In the genomic region with DNA sequence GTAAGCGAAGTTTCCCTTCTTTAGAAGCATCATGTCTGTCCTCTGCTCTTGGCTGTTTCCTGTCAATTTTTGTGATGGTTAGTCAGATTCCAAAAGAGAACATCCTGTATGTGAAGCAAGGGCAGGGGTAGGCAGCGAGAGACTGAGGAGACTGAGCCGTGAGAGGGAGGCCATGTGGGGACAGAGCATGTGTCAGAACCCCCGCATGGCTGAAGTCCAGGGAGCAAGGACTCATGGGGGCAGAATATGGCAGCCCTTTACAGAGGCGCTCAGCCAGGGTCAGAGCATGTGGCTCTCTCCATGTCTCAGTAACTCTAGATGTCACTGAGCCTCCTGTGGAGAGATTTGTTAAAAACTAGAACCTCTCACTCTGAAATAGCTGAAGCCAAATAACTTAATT, we compare ENCODE assay signal across 23 mouse cellular contexts. TPM values are rescaled to one million over a fixed set of nuclear protein-coding genes. Genes with fewer than 3 reads are reported as not detected.
DNase-seq lines count a peak whose midpoint lies in the region; ATAC-seq and TF ChIP-seq lines count a peak whose summit lies in the region.
"Had no signal": no experiment of that assay in that cellular context is flagged by ENCODE, and none has a peak within 500 bp of the region (broad histone marks: within the 10 kb centered on the region; RNA-seq: fewer than 3 reads in every experiment).

No protein-coding gene starts in this region.

- 75% methylated on average over 5 of the region's 5 CpGs for WGBS in hindbrain, embryonic 11.5 days

- no peaks in the 10 kb centered on the region for H3K9me3 ChIP-seq in hindbrain, embryonic 11.5 days (ENCODE audit: control insufficient read depth, low read length)
- H3K9me3 ChIP-seq: embryonic facial prominence, embryonic 13.5 days; forebrain, embryonic 13.5 days; G1E; hindbrain, embryonic 12.5 days had no signal

- DNase-seq in gastrocnemius, adult 2 months = no peak
- no peak for DNase-seq in gastrocnemius, postnatal 4 days (ENCODE audit: low spot score in 2 of 2)
- DNase-seq in layer of hippocampus, adult 2 months (ENCODE audit: low spot score in 2 of 2) = no peak
- DNase-seq in layer of hippocampus, postnatal 25 days (ENCODE audit: extremely low spot score in 1 of 2, low spot score in 1 of 2) = no peak
- DNase-seq in adrenal gland, postnatal 36 days = peak; percentile 35 to 65
- DNase-seq in testis, postnatal 10 days (ENCODE audit: low spot score) = peak; percentile 53
- no peak for DNase-seq in cerebellum, postnatal 14 days
- DNase-seq in hindbrain, embryonic 11.5 days (ENCODE audit: low spot score) = no peak
- DNase-seq: cerebellum, adult 11-12 months; cerebellum, adult 9-10 months; cerebellum, postnatal 36 days; forebrain, postnatal 0 days; gastrocnemius, postnatal 25 days; heart, adult 18-20 months; heart, postnatal 36 days had no signal

- no peaks in the 10 kb centered on the region for H3K4me1 ChIP-seq in hindbrain, embryonic 11.5 days (replicated peaks; ENCODE audit: control insufficient read depth, insufficient read depth, low read length)
- H3K4me1 ChIP-seq: hindbrain, embryonic 12.5 days had no signal

- no peak overlapping the region for H3K9ac ChIP-seq in hindbrain, embryonic 11.5 days (ENCODE audit: low read depth, low read length)
- H3K9ac ChIP-seq: embryonic facial prominence, embryonic 13.5 days; forebrain, embryonic 13.5 days; forebrain, postnatal 0 days; hindbrain, embryonic 12.5 days had no signal

- no peaks in the 10 kb centered on the region for H3K27me3 ChIP-seq in hindbrain, embryonic 11.5 days (ENCODE audit: control insufficient read depth, insufficient read depth, low read length)
- H3K27me3 ChIP-seq: embryonic facial prominence, embryonic 13.5 days; forebrain, embryonic 13.5 days; hindbrain, embryonic 12.5 days had no signal

- no peak overlapping the region for H3K4me3 ChIP-seq in gastrocnemius, adult 2 months
- H3K4me3 ChIP-seq in layer of hippocampus, adult 2 months = no peak overlapping the region
- no peak overlapping the region for H3K4me3 ChIP-seq in hindbrain, embryonic 11.5 days (ENCODE audit: low read depth, low read length)
- H3K4me3 ChIP-seq: embryonic facial prominence, embryonic 13.5 days; forebrain, embryonic 13.5 days; hindbrain, embryonic 12.5 days had no signal

- H3K36me3 ChIP-seq in hindbrain, embryonic 11.5 days (ENCODE audit: control insufficient read depth, insufficient read depth, low read length) = no peaks in the 10 kb centered on the region
- H3K36me3 ChIP-seq: embryonic facial prominence, embryonic 13.5 days; G1E; hindbrain, embryonic 12.5 days had no signal

- no peak for ATAC-seq in hindbrain, embryonic 11.5 days (ENCODE audit: low FRiP score)
- ATAC-seq: forebrain, embryonic 13.5 days; forebrain, postnatal 0 days; hindbrain, embryonic 16.5 days; inflammation-experienced regulatory T-cells, adult 6 months; intestine, postnatal 0 days had no signal

- intact Hi-C loops in gastrocnemius, adult 2 months (cut with DNase I) = no loop called here

- TF ChIP-seq CTCF in gastrocnemius, adult 2 months (IDR thresholded peaks at IDR 0.05) = no peak
- TF ChIP-seq CTCF in layer of hippocampus, adult 2 months (conservative IDR thresholded peaks at IDR 0.05) = no peak

- peak overlapping the region; percentile 25; the same call in 1 of the 2 replicates for H3K27ac ChIP-seq in gastrocnemius, adult 2 months
- H3K27ac ChIP-seq in layer of hippocampus, adult 2 months = peak overlapping the region; percentile 89; the same call in 1 of the 2 replicates
- no peak overlapping the region for H3K27ac ChIP-seq in hindbrain, embryonic 11.5 days (ENCODE audit: low read depth, low read length)
- H3K27ac ChIP-seq: embryonic facial prominence, embryonic 13.5 days; forebrain, embryonic 13.5 days; hindbrain, embryonic 12.5 days had no signal

- H3K4me2 ChIP-seq in hindbrain, embryonic 11.5 days (replicated peaks; ENCODE audit: low read depth, low read length) = no peak overlapping the region
- H3K4me2 ChIP-seq: embryonic facial prominence, embryonic 13.5 days; forebrain, embryonic 13.5 days; heart, embryonic 11.5 days; hindbrain, embryonic 12.5 days had no signal

RNA-seq across cellular contexts. Expression of gene Cript, which starts 28.6 kb away (rescaled TPM):
- total RNA-seq in gastrocnemius, adult 2 months (2021) = 10 to 100 TPM; 46.1 to 51.7 TPM
- 10 to 100 TPM; 27.9 to 29.9 TPM for total RNA-seq in gastrocnemius, postnatal 4 days (2021)
- 10 to 100 TPM; 52.3 to 52.5 TPM for total RNA-seq in layer of hippocampus, adult 2 months (2021)
- total RNA-seq in layer of hippocampus, postnatal 25 days (2021) = 10 to 100 TPM; 58.6 to 61.3 TPM
- 10 to 100 TPM; 64.3 to 69.0 TPM for total RNA-seq in adrenal gland, postnatal 36 days (2021)
- polyA plus RNA-seq in hindbrain, embryonic 11.5 days (2014; fragmentation: Nextera tagmentation; extraction: Ambion mirVana) = 212 and 226 TPM in 2 replicates

RNA-seq across cellular contexts. Expression of gene Pigf, which starts 28.7 kb away (rescaled TPM):
- total RNA-seq in gastrocnemius, adult 2 months (2021) = 1 to 10 TPM; 2.2 to 2.7 TPM
- total RNA-seq in gastrocnemius, postnatal 4 days (2021) = 1 to 10 TPM; 4.5 to 5.8 TPM
- total RNA-seq in layer of hippocampus, adult 2 months (2021) = 10 to 100 TPM; 15.0 to 18.1 TPM
- 10 to 100 TPM; 16.9 to 17.7 TPM for total RNA-seq in layer of hippocampus, postnatal 25 days (2021)
- total RNA-seq in adrenal gland, postnatal 36 days (2021) = 10 to 100 TPM; 14.5 to 15.9 TPM
- polyA plus RNA-seq in hindbrain, embryonic 11.5 days (2014; fragmentation: Nextera tagmentation; extraction: Ambion mirVana) = 42.3 and 45.2 TPM in 2 replicates

RNA-seq across cellular contexts. Expression of gene Socs5, which starts 53.6 kb away (rescaled TPM):
- 10 to 100 TPM; 12.9 to 20.5 TPM for total RNA-seq in gastrocnemius, adult 2 months (2021)
- total RNA-seq in gastrocnemius, postnatal 4 days (2021) = 10 to 100 TPM; 17.5 to 18.2 TPM
- 100 to 1,000 TPM; 106 to 111 TPM for total RNA-seq in layer of hippocampus, adult 2 months (2021)
- 100 to 1,000 TPM in 1 of 2 experiments, 10 to 100 TPM in 1; 98.3 to 101 TPM for total RNA-seq in layer of hippocampus, postnatal 25 days (2021)
- total RNA-seq in adrenal gland, postnatal 36 days (2021) = 10 to 100 TPM; 75.7 to 80.5 TPM
- polyA plus RNA-seq in hindbrain, embryonic 11.5 days (2014; fragmentation: Nextera tagmentation; extraction: Ambion mirVana) = 15.0 and 16.2 TPM in 2 replicates

Comparison
In these comparisons a context has a peak if more than half of its experiments do, and no peak if none do; other contexts are left out.
1. DNase-seq: peak in adrenal gland, postnatal 36 days (2 of 2) and testis, postnatal 10 days (single experiment); none in gastrocnemius, adult 2 months (single experiment), gastrocnemius, postnatal 4 days (0 of 2), layer of hippocampus, adult 2 months (0 of 2), layer of hippocampus, postnatal 25 days (0 of 2), cerebellum, postnatal 14 days (0 of 2) and hindbrain, embryonic 11.5 days (single experiment).